Mouse (Mus musculus): ENCODE measurements around the gene Morc3.

Gene Morc3

DNA sequence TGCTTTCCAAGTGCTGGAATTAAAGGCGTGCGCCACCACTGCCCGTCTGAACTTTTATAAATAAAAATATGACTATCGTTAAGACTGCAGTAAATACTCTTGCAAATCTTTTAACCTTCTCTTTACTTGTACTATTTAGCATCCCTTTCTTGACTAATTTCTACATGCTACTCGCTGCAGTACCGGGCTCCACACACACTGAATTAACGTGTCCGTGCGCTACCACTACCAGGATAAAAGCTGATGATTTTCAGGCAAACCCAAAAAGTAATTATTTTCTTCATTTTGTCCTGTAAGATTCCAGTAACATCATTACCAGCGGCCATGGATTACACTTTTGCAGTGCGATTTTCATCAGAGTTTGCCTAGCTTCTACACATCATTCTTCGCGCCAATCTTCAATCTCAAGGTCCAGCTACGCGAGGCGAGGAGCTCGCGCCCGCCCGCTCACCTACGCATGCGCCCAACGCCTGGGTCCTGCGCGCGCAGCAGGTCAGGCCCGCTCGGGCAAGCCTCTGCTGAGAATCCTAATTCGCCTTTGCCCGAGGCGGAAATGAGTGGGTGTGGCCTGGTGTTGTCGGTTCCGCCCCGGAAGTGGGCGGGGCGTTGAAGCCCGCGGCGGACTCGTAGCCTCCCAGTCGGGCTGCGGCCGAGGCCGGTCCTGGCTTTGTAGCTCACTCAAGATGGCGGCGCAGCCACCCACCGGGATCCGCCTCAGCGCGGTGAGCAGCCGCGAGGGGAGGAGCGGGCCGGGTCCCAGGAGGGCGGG lies at the start of gene Morc3:
Morc3 (plus strand) TSS at position 495 of the 769 bp plus-strand sequence.
- DNase-seq (ENCODE audit: low spot score), result peak; percentile 99

DNA sequence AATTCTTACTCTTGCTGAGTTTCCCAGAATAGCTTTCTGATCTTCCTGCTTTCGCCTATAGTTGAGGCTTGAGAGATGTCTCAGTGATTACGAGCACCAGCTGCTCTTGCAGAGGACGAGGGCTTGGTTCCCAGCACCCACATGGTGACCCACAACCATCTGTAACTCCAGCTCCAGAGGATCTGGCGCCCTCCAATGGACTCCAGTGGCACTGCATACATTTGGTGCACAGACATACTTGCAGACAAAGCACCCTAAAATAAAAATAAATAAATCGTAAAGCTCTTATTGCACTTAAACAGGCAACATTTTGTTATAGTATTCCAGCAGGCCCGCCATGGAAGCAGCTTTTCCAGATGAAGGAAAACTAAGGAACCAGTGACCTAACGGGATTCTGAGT lies 47.7 kb upstream of the Morc3 start:
- DNase-seq (ENCODE audit: low spot score), result no peak

DNA sequence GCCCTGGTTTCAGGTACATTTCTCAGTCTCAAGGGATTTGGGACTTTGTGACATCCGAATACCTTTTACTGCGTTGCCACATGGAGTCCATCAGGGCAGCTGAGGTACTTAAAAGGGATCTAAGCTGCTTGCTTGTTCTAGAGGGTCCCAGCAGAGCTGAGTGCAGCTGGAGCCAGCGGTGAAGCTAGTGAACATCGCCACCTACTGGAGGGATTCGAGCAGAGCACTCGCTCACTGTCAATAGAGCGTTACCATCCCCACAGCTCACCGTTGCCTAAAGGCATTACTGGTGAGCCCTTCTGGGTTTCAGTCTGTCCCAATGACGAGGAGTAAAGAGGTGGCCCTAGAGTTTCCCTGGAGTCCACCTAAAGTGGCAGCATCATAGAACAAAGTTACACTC lies 46.1 kb upstream of the Morc3 start:
- DNase-seq (ENCODE audit: low spot score), result no peak

DNA sequence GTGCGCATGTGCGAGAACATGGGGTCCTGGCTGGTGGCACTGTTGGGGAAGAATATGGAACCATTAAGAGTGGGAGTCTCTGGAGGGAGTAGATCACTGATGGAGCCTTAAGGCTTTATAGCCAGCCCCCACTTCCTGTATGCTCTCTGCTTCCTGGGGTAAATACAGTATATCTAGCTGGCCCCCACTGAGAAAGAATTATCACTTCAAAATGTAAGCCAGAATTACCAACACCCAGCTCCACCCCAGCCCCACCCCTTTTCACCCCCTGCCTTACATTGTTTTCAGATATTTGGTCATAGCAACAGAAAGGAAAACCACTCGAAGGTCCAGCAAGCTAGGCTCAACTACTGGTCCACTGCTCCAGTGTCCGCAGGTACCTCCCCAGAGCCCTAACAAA lies 43.5 kb upstream of the Morc3 start:
- no peak for DNase-seq (ENCODE audit: low spot score)

DNA sequence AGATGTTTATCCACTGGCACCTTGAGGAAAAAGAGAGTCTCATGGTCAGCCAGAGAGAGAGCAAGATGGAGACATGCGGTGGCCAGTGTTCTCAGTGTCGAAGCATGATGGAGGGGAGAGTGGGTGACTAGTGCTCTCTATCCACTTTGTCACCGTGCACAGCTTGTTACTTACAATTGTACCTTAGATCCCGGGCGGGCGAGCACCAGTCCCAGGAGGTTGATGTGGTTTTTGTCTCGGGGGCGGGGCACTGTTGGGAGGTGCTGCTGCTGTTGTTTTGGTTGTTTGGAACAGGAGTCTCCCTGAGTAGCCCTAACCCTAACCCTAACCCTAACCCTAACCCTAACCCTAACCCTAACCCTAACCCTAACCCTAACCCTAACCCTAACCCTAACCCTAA lies 43.0 kb upstream of the Morc3 start:
- DNase-seq (ENCODE audit: low spot score), result no peak

DNA sequence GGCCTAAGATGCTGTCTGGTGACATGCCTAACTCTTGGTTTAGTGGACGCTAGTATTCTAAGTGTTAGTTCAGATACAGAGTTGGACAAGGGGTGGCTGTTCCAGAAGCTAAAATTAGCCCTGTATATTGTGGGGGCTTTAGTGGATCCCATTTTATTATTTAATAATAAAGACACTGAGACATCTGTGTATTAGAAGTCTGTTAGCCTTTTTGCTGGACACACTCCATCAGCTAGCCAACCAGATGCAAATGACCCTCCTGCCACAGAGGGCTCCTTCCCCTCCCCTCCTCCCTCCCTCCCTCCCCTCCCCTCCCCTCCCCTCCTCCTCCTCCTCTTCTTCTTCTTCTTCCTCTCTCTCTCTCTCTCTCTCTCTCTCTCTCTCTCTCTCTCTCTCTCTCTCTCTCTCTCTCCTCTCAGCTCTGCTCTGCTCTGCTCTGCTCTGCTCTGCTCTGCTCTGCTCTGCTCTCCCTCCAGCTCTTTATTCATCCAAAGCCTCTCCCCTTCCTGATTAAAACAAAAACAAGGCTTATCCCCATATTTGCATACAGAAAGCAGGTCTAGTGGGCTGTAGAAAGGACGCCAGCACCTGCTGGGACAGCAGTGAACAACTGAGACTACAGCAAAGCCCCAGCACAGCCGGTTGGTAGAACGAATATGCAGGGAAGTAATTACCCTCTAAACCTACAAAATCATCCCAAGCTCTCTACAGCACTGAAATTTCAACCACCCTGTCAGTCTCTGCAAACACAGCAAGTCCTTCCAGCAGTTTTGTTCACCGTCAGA lies 41.8 kb upstream of the Morc3 start:
- DNase-seq (ENCODE audit: low spot score), result no peak

DNA sequence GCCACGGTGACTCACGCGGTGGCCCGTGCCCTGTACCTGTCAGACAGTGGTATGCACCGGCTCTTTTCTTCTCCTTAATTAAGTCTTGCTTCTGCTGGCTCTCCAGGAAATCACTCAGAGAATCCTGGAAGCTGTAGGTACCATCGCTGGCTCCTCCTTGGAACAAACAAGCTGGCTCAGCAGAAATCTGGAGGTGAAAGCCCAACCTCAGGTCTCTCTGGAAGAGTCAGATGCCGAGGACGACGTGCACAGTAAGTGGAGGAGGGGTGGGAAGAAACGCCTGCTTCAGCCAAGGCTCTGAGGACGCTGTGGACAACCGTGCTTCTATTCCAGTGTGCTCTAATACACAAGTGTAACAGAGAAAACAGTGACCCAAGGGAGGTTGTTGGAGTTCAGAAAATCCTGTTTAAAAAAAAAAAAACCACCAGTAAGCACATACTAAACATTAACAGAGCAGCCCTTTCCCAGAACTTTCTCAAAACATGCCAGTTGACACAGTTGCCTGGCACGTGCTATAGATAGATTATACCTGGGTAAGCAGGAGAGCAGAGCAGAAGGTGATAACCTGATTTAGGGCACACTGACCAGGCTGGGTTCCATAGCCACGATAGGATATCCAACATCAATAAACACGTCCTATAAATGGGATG lies 38.8 kb upstream of the Morc3 start:
- DNase-seq (ENCODE audit: low spot score), result no peak

DNA sequence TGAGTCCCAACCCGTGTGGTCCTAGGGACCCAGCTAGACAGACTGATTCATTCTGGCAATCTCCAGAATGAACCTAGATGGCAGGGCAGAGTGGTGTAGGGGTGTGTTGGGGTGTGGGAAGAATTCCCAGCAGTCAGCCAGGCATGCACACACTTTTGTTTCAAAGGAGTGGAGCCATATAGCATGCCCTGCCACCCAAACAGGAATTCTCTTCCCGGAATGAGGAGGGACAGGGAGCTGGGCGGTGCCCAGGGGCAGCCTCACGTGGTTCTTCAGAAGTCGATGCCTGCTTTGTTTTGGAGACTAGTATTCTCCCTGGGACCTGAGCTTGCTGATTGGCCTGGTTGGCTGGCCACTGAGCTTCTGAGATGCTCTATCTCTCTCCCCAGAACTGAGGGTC lies 37.1 kb upstream of the Morc3 start:
- no peak for DNase-seq (ENCODE audit: low spot score)

DNA sequence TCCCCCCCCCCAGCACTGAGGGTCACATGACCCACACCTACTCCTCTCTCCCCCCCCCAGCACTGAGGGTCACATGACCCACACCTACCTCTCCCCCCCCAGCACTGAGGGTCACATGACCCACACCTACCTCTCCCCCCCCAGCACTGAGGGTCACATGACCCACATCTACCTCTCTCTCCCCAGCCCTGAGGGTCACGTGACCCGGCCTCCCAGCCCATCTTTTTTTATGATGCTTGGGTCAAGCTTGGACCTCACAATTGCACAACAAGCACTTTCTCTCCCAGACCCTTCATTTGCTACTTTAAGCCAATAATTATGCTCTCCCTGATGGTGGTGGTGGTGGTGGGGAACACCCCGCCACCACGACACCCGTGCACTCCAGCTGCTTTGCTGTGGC lies 36.5 kb upstream of the Morc3 start:
- no peak for DNase-seq (ENCODE audit: low spot score)

DNA sequence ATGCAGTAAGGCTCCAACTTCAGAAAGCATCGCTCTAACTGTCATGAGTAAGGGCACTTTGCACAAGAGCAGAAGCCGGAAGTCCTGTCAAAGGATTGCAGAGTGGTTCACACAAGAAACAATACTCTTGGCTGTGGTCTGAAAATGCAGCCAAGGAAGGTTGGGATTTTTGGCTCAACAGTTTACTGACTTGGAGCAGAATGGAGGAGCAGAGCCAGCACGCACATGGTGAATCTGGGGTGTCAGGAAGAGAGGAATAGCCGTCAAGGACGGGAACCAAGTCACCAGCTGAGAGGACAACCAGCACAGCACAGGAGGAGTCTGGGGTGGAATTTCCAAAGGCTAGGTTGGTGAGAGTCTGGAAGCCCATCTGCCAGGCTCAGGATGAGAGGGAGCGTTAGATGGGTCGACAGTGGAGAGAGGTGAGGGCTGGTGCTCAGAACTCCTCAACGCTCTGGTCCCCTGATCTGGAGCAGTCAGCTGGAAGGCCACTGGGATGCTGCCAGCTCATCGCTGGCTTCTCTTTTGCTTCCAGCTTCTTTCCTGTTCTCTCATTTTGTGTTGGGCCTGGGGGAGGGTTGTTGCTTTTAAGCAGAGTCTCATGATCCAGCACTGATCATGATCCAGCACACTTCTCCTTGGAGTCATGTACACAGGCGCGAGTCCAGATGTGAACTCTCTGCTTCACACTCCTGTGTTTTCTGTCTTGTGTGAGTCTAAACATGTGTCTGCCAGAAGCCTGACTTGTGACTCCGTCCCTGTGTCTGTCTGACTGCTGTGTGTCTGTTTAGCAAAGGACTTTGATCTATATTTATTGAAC lies 34.7 kb upstream of the Morc3 start:
- no peak for DNase-seq (ENCODE audit: low spot score)

DNA sequence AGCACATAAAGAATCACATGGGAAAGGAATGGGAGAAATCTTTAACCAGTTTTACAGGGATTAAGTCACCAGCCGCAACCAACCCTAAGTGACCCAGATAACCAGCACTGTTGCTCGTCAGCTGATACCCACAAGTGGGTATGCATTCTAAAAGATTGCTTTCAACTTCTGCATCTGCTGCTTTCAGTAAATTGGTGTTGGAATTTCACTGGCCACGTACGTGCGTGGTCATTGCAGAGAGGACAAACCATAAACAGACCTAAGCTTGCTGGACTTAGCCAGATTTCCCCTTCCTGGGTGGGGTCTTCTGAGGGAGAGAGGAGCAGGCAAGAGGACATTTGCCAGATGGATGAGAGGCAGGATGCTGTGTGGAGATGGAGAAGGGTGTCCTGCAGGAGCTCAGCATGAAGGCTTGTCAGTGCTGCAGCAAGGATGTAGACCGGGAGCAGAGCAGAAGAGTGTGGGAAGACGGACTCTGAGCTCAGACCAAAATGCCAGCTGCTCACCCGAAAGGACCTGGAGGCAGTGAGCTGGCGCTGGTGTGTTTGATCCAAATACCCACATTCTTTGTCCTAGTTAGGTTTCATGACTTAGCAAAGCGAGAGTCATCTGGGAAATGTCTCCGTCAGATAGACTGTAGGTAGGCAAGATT lies 34.0 kb upstream of the Morc3 start:
- no peak for DNase-seq (ENCODE audit: low spot score)

DNA sequence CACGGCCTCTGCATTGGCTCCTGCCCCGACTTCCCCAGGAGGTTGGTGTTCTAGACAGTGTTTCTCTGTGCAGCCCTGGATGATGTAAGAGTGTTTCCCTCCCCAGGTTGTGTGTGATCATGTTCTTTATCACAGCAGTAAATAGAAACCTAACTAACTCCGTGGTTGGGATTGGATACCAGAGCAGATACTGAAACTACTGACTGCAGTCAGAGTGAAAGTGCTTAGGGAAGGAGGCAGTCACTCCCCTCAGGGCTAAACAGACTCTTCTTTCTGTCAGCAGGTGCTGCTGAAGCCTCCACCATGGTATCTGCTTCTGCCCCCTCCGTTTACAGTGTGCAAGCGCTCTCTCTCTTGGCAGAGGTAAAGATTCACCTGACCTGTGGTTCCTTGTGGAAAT lies 33.3 kb upstream of the Morc3 start:
- no peak for DNase-seq (ENCODE audit: low spot score)

DNA sequence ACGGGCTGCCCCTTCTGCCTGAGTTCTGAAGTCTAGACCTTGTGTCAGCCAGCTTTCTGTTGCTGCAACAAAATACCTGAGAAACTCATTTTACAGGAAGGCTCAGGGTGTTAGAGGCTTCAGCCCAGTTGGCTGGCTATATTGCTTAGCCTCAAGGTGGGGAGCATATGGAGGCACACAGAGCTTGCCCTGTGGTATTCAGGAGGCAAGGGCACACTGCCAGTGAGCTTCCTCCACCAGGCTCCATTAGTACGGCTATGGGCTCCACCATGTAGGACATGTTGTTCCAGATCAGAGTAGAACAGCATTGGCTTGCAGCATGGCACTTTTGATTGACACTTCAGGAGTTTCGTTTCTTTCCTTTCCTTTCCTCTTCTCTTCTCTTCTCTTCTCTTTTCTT lies 32.9 kb upstream of the Morc3 start:
- DNase-seq (ENCODE audit: low spot score), result no peak

DNA sequence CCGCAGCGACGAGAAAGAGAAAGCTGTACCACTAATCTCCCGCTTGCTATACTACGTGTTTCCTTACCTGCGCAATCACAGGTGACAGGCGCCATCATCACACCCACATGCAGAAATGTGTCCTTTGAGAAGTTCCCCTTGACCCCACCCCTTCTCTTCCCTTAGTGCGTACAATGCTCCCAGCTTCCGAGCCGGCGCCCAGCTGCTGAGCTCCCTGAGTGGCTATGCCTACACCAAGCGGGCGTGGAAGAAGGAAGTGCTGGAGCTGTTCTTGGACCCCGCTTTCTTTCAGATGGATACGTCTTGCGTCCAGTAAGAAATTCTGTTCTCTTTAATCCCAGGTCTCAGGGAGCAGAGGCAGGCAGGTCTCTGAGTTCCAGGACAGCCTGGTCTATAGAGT lies 32.0 kb upstream of the Morc3 start:
- no peak for DNase-seq (ENCODE audit: low spot score)

DNA sequence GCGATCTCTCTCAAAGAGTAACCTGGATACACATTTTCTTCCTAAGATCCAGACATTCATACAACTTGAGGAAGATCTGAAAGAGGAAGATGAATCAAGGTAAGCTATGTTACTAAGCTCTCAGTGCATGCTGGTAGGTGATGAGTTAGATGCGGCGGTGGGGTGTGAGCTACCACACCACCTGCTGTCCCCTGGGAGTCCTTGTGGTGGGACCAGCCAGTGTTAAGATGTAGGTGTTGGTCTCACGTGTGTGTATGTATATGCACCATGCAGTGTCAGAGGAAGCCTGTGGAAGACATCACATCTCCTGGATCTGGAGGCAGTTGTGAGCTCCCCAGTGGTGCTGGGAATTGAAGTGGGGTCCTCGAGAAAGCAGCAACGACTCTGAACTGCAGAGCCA lies 24.8 kb upstream of the Morc3 start:
- no peak for DNase-seq (ENCODE audit: low spot score)

DNA sequence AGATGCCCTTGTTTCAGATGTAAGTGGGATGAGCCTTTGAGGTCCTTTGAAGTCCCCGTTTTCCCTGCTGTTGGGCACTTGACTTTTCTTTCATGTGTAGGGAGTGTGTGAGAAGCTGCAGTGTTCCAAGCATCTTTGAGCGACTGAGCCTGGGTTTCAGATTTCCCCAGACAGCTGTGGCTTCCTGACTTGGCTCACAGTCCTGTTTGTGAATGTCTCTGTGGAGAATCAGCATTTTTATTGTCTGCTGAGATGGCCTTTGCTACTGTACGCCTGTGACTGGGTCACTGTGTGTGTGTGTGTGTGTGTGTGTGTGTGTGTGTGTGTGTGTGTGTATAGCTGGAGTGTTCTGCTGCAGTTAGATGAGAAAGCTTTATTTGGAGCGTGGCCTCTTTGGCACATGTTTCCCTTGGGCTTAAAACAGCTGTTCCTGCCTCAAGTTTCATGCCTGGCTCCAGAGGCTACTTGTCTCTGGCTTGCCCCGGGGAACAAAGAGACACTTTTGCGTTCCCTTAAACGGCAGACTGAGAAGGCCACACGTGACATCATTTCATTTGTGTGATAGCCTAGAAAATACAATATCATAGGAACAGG lies 23.9 kb upstream of the Morc3 start:
- no peak for DNase-seq (ENCODE audit: low spot score)

DNA sequence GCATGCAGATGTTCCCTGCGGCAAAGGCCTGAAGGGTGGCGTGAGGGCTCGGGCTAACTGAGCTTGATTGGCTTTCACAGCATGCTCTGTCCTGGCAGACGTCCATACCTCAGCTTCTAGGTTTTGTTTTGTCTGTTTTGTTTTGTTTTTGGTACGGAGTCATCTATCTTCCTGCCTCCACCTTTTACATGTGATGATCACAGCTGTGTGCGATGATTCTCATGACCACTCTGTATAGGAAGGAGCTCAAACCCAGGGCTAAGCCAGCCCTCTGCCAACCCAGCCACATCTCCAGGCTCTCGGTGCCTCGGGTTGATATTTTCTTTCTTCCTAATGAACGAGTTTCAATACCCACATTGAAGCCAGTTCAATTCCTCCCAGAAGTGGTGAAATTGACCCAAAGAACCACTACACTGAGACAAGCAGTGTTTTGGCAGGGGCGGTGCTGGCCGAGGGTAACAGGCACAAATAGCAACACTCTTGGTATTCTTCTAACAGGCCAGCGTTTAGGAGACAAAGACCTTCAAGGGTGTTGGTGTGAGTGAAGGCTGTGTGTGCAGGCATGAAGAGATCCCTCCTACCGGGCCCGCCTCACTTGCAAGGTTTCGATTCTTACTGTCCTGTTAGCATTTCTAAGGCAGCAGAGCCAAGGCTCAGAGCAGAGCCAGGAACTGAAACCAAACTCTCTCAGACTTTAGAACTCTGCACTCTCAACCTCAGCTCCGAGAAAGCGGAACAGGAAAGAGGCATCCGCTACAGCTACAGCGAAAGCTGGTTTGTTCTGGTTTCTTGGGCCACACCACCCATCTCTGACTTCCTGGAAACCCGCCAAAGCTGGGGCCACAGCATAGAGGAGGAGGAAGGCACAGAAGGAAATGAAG lies 15.8 kb upstream of the Morc3 start:
- no peak for DNase-seq (ENCODE audit: low spot score)

DNA sequence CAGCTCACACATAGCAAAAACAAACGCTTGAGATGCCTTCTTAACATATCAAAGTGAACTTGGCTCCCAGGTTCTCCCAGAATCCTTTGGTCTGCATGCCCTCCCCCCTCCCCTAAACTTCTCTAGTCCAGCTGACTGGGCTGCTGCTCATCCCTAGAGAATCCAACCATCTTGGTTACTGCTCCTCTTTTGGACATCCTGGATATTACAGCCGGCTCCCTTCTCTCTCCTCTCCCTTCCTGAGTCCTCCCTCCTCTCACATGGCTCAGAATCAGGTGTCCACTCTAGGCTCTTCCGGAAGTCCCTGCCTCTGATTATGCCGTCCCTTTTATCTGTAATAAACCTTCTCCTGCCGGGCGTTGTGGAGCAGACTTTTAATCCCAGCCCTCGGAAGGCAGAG lies 15.1 kb upstream of the Morc3 start:
- DNase-seq (ENCODE audit: low spot score), result no peak

DNA sequence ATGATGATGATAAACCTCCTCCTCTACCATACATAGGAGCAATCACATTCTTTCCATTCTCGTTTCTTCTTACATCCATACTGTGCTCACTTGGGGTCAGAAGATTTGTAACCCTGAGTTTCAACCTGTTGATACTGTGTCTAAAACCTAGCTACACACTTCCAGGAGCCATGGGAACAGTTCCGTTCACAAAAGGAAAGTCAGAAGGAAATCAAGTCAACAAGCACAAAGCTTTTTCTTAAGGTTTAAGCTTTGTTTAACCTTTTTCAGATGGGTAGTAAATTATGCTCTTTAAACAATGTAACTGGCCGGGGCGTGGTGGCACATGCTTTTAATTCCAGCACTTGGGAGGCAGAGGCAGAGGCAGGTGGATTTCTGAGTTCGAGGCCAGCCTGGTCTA lies 14.6 kb upstream of the Morc3 start:
- no peak for DNase-seq (ENCODE audit: low spot score)

DNA sequence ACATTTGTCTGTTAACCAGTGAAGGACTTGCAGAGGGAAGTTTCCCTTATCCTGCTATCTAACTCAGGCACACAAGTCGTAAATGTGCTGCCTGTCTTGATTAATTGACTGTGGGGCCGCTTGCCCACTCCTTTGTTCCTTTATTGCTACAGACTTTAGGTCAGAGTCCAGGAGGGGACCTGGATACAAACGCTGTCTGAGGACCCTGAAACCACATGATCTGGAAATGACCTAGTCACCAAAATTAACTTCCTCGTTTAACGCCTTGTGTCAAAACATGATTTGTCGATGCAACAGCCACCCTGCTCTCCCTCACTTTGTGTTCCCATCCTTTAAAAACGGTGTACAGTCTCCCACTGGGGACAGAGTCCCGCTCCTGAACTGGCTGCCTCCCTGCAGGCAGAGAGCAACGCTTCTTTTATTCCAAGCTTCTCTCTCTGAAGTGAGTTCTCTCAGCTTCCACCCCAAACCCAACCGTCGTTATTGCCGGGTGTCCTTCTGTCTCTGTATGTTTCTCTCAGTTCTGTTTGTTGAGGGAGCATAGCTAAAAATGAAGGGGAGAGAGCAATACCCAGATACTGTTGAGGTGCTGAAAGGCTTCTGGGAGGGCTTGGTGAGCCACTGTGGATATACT lies 13.1 kb upstream of the Morc3 start:
- DNase-seq (ENCODE audit: low spot score), result no peak

Data from left cerebral cortex, adult 11 months (tissue).